Mouse (Mus musculus): ENCODE results near the gene Ptpdc1.

Ptpdc1 gene

DNA sequence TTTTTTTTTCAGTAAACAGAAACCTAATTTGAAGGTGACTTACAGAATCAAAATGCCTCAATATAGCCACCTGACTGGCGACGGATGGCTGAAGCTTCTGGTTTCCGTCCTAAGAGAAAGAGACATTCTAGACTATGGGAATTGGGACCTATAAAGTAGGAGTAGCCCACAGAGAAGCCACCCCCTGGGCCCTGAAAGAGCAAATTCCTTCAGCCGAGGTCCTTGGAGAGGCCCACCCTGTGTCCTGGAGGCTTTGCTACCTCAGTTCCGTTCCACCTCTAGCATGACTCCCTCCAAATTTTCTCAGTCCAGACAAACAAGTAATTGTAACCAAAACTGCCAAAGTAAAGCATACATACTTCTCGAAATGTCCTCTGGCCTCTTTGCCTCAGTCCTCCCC lies 77.8 kb downstream of the Ptpdc1 start:
- DNase-seq (ENCODE audit: low spot score), result no peak

DNA sequence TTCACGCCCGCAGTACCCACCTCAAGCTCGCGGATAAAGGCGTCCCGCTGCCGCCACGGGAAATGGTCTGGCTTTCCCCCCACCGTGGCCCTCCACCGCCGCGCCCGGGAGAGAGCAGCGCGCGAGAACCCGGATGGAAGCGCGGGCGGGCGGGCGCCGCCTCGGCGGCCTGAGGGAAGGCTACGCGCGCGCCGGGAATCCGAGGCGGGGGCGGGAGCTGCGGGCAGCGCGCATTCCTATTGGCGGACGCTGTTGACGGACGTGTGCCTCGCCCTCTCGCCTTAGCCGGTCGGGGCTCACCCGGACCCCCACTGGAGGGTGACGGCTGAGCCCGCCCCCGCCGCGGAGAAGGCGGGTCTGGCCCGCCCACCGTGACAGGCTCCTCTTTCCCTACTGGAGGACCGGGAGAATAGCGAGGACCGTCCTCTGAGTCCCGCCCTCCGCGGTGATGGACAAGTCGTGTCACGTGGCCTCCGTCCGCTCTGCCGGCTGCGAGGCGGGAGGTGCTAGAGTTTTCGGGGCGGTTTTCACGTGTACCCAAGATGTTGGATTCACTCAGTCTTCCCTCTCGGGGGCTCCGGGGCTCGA lies 79.0 kb downstream of the Ptpdc1 start:
- peak; percentile 99 for DNase-seq (ENCODE audit: low spot score)

DNA sequence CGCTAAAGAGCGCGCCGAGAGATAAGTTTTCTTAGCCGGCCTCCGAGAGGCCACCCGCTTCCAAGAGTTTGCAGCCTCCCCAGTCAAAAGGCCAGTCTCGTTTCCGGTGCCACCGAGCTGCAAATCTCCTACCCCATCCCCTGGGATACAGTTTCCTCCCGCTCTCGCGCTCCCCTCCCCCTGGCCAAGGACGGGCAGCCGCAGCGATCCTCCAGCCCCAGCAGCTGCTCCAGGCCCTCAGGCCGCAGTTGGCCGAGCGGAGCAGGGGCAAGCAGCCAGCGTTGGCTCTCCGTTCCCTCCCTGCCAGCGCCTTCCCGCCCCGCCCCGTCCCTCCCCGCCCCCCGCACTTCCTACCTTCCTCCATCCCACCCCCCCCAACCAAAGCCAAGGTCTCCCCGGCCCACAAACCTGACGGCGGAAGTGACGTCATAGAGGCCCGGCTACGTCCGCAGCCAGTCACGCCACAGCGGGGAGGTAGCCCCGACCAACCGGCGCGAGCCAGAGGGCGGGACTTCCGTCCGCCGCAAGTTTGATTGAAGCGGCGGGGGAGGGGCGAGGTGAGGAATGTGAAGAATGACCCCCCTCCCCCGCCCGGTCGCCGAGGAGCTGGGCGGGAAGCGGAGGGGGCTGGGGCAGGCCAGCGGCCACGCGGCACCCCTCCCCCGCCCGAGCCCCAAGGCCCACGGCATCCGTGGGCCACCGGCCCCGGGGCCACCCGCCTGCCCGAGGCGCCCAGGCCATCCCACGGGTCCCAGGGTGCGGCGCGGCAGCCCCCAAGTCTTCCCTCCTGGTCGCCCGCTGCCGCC lies 79.8 kb downstream of the Ptpdc1 start:
- peak; percentile 99 for DNase-seq (ENCODE audit: low spot score)

DNA sequence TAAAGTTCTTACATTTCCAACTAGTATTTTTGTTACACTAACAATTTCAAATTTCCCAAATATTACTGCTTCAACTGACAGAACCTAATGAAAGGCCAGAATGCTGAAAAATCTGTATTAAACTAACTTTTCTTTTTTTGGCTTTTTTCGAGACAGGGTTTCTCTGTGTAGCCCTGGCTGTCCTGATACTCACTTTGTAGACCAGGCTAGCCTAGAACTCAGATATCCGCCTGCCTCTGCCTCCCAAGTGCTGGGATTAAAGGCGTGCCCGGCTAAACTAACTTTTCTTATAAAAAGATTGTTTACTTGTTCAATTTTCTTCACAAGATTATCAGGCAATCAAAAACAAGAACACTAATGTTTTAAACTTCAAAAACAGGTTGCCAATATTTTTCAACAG lies 80.6 kb downstream of the Ptpdc1 start:
- no peak for DNase-seq (ENCODE audit: low spot score)

DNA sequence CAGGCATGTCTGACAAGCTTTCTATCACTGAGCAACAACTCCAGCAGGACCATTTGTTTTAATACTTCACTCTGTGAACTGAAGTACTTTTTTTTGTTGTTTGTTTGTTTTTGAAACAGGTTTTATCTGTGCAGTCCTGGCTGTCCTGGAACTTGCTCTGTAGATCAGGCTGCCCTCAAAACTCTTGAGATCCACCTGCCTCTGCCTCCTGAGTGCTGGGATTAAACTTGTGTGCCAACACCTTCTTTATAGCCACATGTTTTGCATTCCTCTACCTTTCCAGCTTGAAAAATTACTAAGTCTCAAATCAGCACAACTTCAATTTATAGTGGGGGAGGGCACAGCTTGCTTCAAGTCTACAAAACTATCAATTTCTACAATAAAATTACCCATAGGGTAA lies 81.1 kb downstream of the Ptpdc1 start:
- no peak for DNase-seq (ENCODE audit: low spot score)

DNA sequence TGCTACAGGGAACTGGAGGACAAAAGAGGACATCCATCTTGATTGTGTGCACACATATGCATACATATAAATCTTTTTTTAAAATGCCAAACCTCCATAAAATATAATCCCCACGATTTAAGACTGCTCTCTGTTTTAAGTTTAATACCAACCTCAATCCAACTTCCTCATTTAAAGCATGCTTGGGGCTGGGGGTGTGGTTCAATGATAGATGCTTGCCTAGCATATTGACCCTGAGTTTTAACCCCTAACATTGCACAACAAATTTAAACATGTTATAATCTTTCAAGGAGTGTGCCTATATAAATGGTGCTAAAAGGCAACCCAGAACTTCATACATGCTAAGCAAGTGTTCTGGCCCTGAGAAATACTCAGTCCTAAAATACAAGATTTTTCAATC lies 85.0 kb downstream of the Ptpdc1 start:
- no peak for DNase-seq (ENCODE audit: low spot score)

DNA sequence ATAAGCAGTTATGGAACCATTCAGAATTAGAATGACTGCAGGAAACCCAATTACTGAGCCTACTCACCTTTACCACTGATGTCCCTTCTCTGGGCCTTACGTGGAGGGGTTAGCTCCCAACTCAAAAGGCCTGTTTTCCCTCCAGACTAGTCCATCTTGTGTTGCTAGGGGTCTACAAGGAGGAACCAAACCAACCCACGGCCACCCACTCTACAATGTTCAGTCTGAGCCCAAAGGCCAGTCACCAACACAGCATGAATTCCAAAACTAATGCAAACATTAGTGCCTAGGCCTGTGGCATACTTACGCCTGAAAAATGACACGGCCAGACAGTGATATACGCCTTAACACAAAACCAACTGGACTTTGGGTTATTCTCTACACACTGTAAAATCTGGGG lies 92.0 kb downstream of the Ptpdc1 start:
- DNase-seq (ENCODE audit: low spot score), result no peak

DNA sequence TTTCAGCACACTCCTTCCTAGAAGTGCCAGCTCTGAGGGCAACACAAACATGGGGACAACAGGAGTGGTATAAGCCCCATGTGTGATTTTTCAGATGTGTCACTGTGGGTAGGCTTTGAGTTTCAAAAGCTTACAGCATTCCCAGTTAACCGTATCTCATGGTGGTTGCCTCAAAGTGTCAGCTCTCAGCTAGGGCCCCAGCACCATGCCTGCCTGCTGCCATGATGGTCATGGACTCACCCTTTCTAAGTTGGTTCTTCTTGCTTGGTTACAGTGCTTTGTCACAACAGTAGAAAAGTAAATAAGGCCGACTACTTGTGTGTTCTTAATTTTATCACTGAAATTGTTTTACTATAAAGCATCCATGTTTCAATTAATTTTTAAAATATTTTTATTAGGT lies 94.0 kb downstream of the Ptpdc1 start:
- no peak for DNase-seq (ENCODE audit: low spot score)

DNA sequence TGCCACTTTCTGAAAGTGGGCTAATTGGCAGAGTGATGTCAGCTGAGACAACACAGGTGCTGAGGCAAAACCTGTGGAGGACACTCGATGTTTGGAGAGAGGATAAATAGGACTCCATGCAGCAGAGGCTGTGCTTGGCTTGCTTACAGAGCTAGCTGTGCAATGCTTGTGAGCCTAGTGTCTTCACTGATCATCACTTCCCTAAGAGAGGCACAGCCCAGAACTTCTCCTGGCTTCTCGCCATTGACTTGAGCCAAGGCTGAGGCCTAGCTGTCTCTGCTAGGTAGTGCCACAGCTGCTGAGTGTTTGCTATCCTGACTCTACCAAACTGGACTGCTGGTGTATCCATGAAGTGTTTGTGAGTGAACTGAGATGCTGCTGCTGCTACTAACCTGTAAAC lies 94.8 kb downstream of the Ptpdc1 start:
- no peak for DNase-seq (ENCODE audit: low spot score)

DNA sequence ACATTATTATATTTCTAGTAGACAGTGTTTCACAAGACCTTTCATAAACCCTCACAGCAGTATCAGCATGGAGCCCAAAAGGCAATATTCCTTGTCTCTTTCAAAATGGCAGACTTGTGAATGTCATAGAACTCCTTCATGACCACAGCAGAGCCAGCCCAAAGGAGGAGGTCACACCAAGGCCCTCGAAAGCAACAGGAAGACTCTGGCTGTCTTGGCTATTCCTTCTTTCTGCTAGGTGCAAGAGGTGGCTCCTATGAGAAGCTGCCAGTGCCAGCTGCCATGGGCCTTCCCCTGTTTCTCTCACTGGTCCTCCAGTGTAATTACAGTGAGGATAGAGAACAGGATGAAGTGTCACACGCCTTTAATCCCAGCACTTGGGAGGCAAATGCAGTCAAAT lies 96.4 kb downstream of the Ptpdc1 start:
- no peak for DNase-seq (ENCODE audit: low spot score)

DNA sequence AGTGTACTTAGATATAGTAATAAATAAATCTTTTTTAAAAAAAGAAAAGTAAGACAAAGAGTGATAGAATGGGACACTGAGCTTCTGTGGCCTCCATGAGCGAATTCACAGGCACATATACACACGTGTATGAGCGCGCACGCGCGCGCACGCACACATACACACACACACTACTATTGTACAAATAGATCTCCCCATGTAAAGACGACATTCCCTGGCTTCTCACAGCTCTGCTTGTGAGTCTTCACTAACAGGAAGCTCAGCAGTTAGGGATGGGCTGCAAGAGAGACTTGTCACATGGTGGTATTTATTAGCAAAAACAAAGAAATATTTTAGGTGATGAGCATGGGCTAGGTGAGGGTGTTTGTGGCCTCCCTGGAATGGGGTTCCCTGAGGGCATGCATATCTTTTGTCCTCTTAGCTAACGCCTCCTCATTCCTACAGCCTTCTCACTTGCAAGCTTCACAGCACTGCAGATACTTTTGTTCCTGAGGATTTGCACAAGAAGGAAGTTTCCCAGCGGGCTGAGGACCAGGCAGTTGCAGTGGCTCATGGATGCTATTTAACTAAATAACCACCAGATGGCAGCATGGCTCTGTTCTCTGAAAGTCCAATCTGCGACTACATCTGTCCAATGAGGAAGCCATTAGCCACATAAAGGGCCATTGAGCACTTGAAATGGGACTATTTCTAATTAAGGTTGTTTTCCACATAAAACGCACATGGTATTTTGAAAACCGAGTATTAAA lies 97.2 kb downstream of the Ptpdc1 start:
- DNase-seq (ENCODE audit: low spot score), result peak; percentile 57

Data from yolk sac, embryonic 10.5 days (tissue).